Mouse (Mus musculus) C2C12 (cell line): Measurements from ENCODE around the gene Sdr39u1.

Experiments used
- CEBPB ChIP-seq: IDR thresholded peaks from one replicate; pipeline ENCODE4 v1.6.1; 2011; ENCODE audit warnings: low read depth, mild to moderate bottlenecking, control low read depth, moderate library complexity
- CTCF ChIP-seq: IDR thresholded peaks from one replicate; pipeline ENCODE4 v1.5.1; 2011; ENCODE audit not compliant: control insufficient read depth, insufficient read depth, insufficient read length
- MYOD1 ChIP-seq: IDR thresholded peaks from one replicate; pipeline ENCODE4 v1.6.1; 2011; ENCODE audit warnings: low read depth; ENCODE audit not compliant: control insufficient read depth, insufficient read length
- MYOG ChIP-seq: IDR thresholded peaks from one replicate; pipeline ENCODE4 v1.6.1; 2011; ENCODE audit not compliant: control insufficient read depth, insufficient read length; ENCODE audit errors: extremely low read depth
- USF1 ChIP-seq: IDR thresholded peaks from one replicate; pipeline ENCODE4 v1.6.1; 2011; ENCODE audit warnings: low read depth, mild to moderate bottlenecking, control low read depth, moderate library complexity

GRCm38 (mm10) chr14:55862186-55862585 is 37.9 kb downstream of the Sdr39u1 start:
- TF ChIP-seq CTCF (no peak), CEBPB (no peak), USF1 (no peak), MYOG (no peak), MYOD1 (no peak)
